Mouse (Mus musculus) midbrain, embryonic 13.5 days (tissue): Measurements from ENCODE around the gene Ssu72. TPM values are rescaled to one million over a fixed set of nuclear protein-coding genes. Genes with fewer than 3 reads are reported as not detected.
"Not testable (repeated sequence)": the region's sequence is repeated elsewhere in the genome, so short reads cannot be mapped to it uniquely, and the experiment has no call there.

Source experiments
- ATAC-seq: fragments of 200-750 bp; cut with Nextera tagmentation; 2 replicates; pipeline ENCODE4 v1.8.0; 2017; ENCODE audit warnings: mild to moderate bottlenecking, moderate TSS enrichment, moderate library complexity
- H3K27ac ChIP-seq: fragments of 300-500 bp; sonication (generic); 2 replicates; pipeline ENCODE4 v1.5.1; 2015; ENCODE audit warnings: inconsistent platforms, mild to moderate bottlenecking, moderate library complexity
- H3K27me3 ChIP-seq: fragments of 300-500 bp; sonication (generic); 2 replicates; pipeline ENCODE4 v1.6.1; 2015; ENCODE audit warnings: mild to moderate bottlenecking, inconsistent platforms
- H3K36me3 ChIP-seq: fragments of 300-500 bp; sonication (generic); 2 replicates; pipeline ENCODE4 v1.6.1; 2015; ENCODE audit warnings: mild to moderate bottlenecking, inconsistent platforms
- H3K4me1 ChIP-seq: fragments of 300-500 bp; sonication (generic); replicated peaks from 2 replicates; pipeline ENCODE4 v1.6.1; 2015; ENCODE audit warnings: inconsistent platforms
- H3K4me2 ChIP-seq: fragments of 300-500 bp; sonication (generic); replicated peaks from 2 replicates; pipeline ENCODE4 v1.6.1; 2015; ENCODE audit warnings: moderate library complexity, mild to moderate bottlenecking, inconsistent platforms
- H3K4me3 ChIP-seq: fragments of 300-500 bp; sonication (generic); replicated peaks from 2 replicates; pipeline ENCODE4 v1.5.1; 2015; ENCODE audit warnings: mild to moderate bottlenecking, inconsistent platforms
- H3K9ac ChIP-seq: fragments of 300-500 bp; sonication (generic); replicated peaks from 2 replicates; pipeline ENCODE4 v1.6.1; 2015; ENCODE audit warnings: mild to moderate bottlenecking, inconsistent platforms
- H3K9me3 ChIP-seq: fragments of 300-500 bp; sonication (generic); 2 replicates; pipeline ENCODE4 v1.6.1; 2016; ENCODE audit warnings: mild to moderate bottlenecking, inconsistent platforms
- WGBS: fragments of 180-500 bp; shearing (Covaris S2); methylation state at CpG from one replicate; pipeline ENCODE4 v1.1.7; 2015; 5-methylcytosine and 5-hydroxymethylcytosine counted together
- polyA plus RNA-seq: library from polyadenylated mRNA; unstranded; fragments of >200 nt; fragmentation: Nextera tagmentation; extraction: Ambion mirVana; gene quantifications from 2 replicates; pipeline ENCODE4 v1.2.1, GENCODE M21; 2015

The Ssu72 gene
- polyA plus RNA-seq, 1 experiment from 2014 or later, result 155 TPM

- H3K27me3 ChIP-seq, result no peaks in the 10 kb centered on the region
- no peak overlapping the region for H3K4me3 ChIP-seq
- no peaks in the 10 kb centered on the region for H3K9me3 ChIP-seq
- no peak overlapping the region for H3K4me2 ChIP-seq
- 87% methylated on average over 37 of the region's 37 CpGs for WGBS
- H3K9ac ChIP-seq, result no peak overlapping the region
- H3K27ac ChIP-seq, result no peak overlapping the region
- H3K36me3 ChIP-seq, result peaks cover 72% of the 10 kb centered on the region
- peak; percentile 18; the same call in 1 of the 2 replicates for ATAC-seq
- H3K4me1 ChIP-seq, result peaks cover 24% of the 10 kb centered on the region
Measured at GRCm38 (mm10) chr4:155739741-155740636, 35.4 kb downstream of the Ssu72 start.

DNA sequence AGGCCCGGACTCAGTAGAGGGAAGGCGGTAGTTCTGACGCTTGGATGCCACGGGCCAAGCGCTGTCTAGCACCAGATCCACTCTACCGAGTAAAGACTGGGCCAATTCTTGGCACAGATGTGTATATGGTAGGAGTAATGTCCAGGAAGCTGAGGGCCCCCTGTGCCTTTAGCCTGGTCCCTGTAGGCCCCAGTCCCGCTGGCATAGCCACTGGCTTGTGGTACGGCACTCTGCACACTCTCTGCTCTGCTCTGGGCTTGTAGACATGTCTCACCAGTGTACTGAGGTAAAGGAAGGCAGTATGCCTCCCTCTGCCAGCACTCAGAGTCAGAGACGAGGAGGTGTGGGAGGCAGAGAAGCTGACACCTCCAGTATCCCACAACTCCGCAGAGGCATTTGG, 36.1 kb downstream of the Ssu72 start:
- not testable (repeated sequence) for H3K9me3 ChIP-seq, H3K27ac ChIP-seq, H3K4me3 ChIP-seq, ATAC-seq, H3K9ac ChIP-seq, H3K4me2 ChIP-seq, H3K27me3 ChIP-seq
- 90% methylated on average over 10 of the region's 10 CpGs for WGBS
- Histone ChIP-seq H3K4me1 (peaks cover 20% of the 10 kb centered on the region), H3K36me3 (peaks cover 79% of the 10 kb centered on the region)

GRCm38 (mm10) chr4:155742684-155743083, 38.1 kb downstream of the Ssu72 start:
- Histone ChIP-seq H3K36me3 (peaks cover 94% of the 10 kb centered on the region), H3K27me3 (no peaks in the 10 kb centered on the region), H3K9me3 (no peaks in the 10 kb centered on the region), H3K9ac (no peak overlapping the region), H3K4me2 (no peak overlapping the region), H3K4me1 (0 out of 2 replicates have a peak, but pooled peaks cover under 1% of the 10 kb centered on the region), H3K4me3 (no peak overlapping the region), H3K27ac (no peak overlapping the region)
- ATAC-seq, result no peak
- 98% methylated on average over 5 of the region's 5 CpGs for WGBS

DNA sequence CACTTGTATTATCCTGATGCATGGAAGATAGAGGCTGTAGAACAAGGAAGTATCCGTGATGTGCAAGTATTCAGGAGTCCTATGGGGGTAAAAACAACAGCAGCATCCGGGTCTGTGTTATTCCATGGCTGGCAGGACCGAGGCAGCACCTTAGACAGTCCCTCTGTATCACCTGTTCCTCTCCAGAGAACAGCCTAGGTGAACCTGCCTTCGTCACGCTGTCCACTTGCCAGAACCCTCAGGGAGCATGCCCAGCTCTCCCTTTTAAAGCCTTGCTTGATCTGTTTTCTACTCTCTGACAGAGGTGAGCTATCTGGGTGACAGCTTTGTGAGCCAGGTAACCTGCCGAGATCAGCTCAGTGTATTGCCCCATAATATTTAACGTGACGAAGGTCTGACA, 39.9 kb downstream of the Ssu72 start:
- 93% methylated on average over 8 of the region's 8 CpGs for WGBS
- no peak for ATAC-seq
- no peak overlapping the region for H3K27ac ChIP-seq
- no peak overlapping the region for H3K4me3 ChIP-seq
- peaks cover 97% of the 10 kb centered on the region for H3K36me3 ChIP-seq
- H3K9ac ChIP-seq, result no peak overlapping the region
- H3K4me2 ChIP-seq, result no peak overlapping the region
- no peaks in the 10 kb centered on the region for H3K4me1 ChIP-seq
- no peaks in the 10 kb centered on the region for H3K9me3 ChIP-seq
- H3K27me3 ChIP-seq, result no peaks in the 10 kb centered on the region

GRCm38 (mm10) chr4:155745136-155745535, 40.5 kb downstream of the Ssu72 start:
- 96% methylated on average over 5 of the region's 5 CpGs for WGBS
- Histone ChIP-seq H3K4me3 (no peak overlapping the region), H3K4me2 (no peak overlapping the region), H3K9ac (no peak overlapping the region), H3K9me3 (no peaks in the 10 kb centered on the region), H3K27ac (no peak overlapping the region), H3K27me3 (no peaks in the 10 kb centered on the region), H3K36me3 (peaks cover 97% of the 10 kb centered on the region), H3K4me1 (no peaks in the 10 kb centered on the region)
- ATAC-seq, result no peak

DNA sequence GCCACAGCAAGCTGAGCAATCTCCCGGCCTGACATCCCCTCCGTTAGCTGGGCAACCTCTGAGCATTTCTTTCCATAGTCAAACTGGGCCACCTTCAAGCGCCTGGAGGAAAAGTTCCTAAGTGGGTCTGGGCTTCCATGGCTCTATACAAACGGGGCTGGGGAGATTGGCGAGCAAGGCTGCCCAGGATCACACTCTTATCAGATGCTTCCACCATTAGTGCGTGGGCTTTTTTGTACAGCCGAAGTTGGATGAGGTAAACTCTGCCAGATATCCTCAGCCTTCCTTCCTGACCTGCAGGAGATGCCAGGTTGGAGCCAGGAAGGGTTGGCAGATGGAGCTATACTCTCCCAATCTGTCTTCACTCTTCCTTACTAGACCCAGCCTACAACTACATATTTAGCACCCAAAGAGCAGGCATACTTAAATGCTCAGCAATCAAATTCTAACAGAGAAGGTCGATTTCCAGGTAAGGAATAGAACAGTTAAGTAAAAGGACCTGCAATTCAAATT, 41.5 kb downstream of the Ssu72 start:
- H3K27ac ChIP-seq, result no peak overlapping the region
- WGBS, result 93% methylated on average over 8 of the region's 8 CpGs
- no peak overlapping the region for H3K4me2 ChIP-seq
- ATAC-seq, result no peak
- H3K4me3 ChIP-seq, result no peak overlapping the region
- no peaks in the 10 kb centered on the region for H3K9me3 ChIP-seq
- no peaks in the 10 kb centered on the region for H3K4me1 ChIP-seq
- H3K36me3 ChIP-seq, result peaks cover 97% of the 10 kb centered on the region
- H3K9ac ChIP-seq, result no peak overlapping the region
- H3K27me3 ChIP-seq, result no peaks in the 10 kb centered on the region

DNA sequence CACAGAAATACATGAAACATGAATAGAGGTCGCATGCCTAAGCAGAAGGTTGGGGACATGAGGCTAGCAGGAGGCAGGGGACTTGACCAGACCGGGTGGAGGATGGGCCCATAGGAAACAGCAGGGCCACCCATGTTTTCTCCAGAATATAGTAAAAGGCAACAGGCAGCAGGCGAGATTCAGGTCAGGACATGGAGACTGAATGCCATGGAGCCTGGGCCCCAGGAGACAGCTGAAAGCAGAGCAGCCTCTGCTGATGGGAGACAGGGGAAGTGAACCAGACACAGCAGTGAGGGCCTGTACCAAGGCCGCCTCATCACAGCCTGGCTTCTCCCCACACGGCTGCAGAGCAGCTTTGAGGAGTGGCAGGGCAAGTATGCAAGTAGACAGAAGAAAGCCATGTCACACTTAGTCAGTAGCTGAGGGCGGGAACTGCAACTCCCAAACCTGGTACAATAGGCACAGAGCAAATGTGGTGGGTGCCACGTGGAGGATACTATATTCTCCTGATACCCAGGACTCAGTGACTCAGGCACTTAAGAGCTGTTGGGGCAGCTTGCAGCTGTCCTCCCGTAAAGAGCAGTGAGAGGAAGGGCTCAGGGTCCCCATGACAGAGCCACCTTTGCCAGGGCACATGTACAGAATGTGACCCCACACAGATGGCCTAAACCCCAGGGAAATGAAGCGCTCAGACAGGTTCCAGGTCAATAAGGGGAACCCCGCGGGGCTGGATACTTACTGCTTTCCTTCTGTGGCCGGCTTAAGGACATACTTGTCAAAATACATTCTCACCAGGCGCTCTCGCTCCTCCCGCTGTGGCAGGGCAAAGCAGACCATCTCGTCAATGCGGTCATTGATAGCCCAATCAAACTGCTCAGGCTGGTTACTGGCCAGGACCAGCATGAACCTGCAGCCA, 42.2 kb downstream of the Ssu72 start:
- H3K36me3 ChIP-seq, result peaks cover 97% of the 10 kb centered on the region
- 89% methylated on average over 17 of the region's 17 CpGs for WGBS

DNA sequence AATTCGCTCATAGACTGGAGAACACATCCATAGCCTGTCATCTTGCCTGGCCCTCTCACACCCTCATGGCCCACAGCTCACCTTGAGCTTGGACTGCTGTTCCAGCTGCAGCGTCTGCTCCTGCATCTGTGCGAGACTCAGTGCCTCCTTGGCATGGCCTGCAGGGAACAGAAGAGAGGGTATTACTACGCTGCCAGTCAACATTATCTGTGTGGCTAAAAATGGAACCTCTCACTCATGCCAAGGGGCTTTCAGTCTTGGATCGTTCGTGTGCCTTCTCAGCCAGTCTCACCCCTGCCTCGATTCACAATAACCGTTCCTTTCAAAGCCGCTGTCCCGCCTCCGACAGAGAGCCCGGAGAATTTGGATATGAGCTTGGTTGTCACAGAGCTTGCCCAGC, 52.4 kb downstream of the Ssu72 start:
- ATAC-seq, result no peak
- no peak overlapping the region for H3K4me3 ChIP-seq
- no peak overlapping the region for H3K4me2 ChIP-seq
- no peaks in the 10 kb centered on the region for H3K9me3 ChIP-seq
- H3K27ac ChIP-seq, result no peak overlapping the region
- peaks cover 26% of the 10 kb centered on the region for H3K4me1 ChIP-seq
- H3K27me3 ChIP-seq, result no peaks in the 10 kb centered on the region
- H3K36me3 ChIP-seq, result peaks cover 52% of the 10 kb centered on the region
- WGBS, result 91% methylated on average over 12 of the region's 12 CpGs
- H3K9ac ChIP-seq, result no peak overlapping the region

More for the DNA sequence above, 42.2 kb downstream of the Ssu72 start:
- Histone ChIP-seq H3K4me2 (no peak overlapping the region), H3K27ac (no peak overlapping the region), H3K4me1 (no peaks in the 10 kb centered on the region), H3K9me3 (no peaks in the 10 kb centered on the region), H3K27me3 (no peaks in the 10 kb centered on the region), H3K4me3 (no peak overlapping the region), H3K9ac (no peak overlapping the region)
- ATAC-seq, result no peak

DNA sequence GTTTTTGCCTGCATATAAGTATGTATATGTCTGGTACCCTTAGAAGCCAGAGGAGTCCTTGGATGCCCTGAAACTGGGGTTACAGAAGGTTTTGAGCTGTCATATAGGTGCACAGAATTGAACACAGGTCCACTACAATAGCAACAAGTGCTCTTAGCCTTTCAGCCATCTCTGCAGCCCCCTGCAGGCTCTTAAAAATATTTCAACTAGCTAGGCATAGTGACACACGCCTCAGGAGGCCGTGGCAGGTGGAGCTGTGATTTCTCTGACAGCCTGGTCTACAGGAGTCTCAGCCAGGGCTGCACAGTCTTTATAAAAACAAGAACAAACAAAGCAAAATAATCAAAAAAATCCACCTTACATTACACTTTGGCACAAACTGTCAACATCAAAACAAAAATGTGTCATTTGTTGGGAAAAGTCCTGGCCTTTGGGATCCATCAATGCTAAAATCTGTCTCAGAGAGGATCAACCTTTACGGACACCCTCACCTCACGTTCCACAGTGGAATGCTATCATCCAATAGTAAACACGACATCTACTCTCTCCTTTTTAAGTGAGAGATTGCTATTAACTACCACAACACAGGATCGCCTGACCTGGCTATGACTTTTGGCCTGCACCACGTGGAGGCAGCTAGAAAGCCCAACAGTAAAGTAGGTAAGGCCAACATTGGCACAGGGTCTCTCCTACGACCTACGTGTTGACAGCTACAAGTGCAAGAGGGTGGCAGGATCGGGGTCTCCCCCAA, 55.4 kb downstream of the Ssu72 start:
- Histone ChIP-seq H3K9ac (peak overlapping the region; percentile 86), H3K27ac (no peak overlapping the region), H3K27me3 (no peaks in the 10 kb centered on the region), H3K36me3 (peaks cover 25% of the 10 kb centered on the region), H3K4me3 (peak overlapping the region; percentile 91), H3K4me1 (peaks cover 26% of the 10 kb centered on the region), H3K4me2 (peak overlapping the region; percentile 99), H3K9me3 (no peaks in the 10 kb centered on the region)
- WGBS, result 6% methylated on average over 10 of the region's 10 CpGs
- ATAC-seq, result no peak; the same call in 1 of the 2 replicates

DNA sequence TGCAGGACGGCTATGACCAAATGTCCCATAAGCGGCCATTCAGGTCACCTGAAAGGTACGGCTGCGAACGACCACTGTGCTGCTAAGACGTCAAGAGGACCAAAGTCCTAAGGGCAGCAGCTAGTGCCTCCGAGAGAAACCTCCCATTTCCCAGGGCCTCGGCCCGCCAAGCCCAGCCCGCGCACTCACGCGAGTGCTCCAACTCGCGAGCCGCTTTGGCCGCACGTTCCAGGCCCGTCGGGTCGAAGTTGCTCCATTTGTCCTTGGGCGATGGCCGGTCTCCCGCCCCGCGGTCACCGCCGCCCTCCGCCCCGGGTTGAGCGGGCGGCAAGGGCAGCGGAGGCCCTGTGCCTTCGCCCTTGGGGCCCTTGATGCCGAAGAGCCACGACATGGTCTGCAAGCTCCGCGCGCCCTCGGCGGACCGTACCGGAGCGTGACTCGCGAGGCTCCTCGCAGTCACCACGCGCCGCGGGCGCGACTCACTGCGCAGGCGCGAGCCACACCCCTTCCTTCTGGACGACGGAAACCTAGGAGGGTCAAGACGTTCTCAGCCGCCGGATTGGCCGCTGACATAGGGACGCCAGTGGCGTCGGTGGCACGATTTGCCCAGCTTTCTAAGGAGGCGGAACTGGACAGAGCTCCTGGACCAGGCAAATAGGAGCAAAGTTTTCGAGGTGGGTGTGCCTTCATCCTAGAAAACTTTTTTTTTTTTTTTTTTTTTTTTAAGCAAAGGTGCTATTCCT, 56.2 kb downstream of the Ssu72 start, which contains the start of gene Atad3a:
Atad3a (minus strand) TSS at position 481 of the 743 bp plus-strand sequence.
- no peak within 1 kb of the TSS for H3K27ac ChIP-seq
- peaks cover 26% of the 10 kb centered on the region for H3K4me1 ChIP-seq
- peak within 1 kb of the TSS; percentile 99 for H3K4me2 ChIP-seq
- no peaks in the 10 kb centered on the region for H3K9me3 ChIP-seq
- no peaks in the 10 kb centered on the region for H3K27me3 ChIP-seq
- under 1% methylated on average over 68 of the region's 68 CpGs for WGBS
- ATAC-seq, result peak; percentile 97
- peak within 1 kb of the TSS; percentile 86 for H3K9ac ChIP-seq
- H3K36me3 ChIP-seq, result peaks cover 18% of the 10 kb centered on the region
- peak within 1 kb of the TSS; percentile 91 for H3K4me3 ChIP-seq
